Mouse (Mus musculus) bone marrow, adult 2 months (tissue): ENCODE measurements around the gene Caprin2.

Experiments
- CTCF ChIP-seq: fragments of 200-500 bp; IDR thresholded peaks from 2 replicates; pipeline ENCODE4 v1.5.1; 2011; ENCODE audit warnings: low read length, control low read depth; ENCODE audit not compliant: control insufficient read depth, insufficient read depth
- POLR2A ChIP-seq: fragments of 200-500 bp; IDR thresholded peaks from 2 replicates; pipeline ENCODE4 v1.6.1; 2011; ENCODE audit warnings: low read depth, mild to moderate bottlenecking, control low read depth, low read length, borderline replicate concordance; ENCODE audit not compliant: control insufficient read depth

DNA sequence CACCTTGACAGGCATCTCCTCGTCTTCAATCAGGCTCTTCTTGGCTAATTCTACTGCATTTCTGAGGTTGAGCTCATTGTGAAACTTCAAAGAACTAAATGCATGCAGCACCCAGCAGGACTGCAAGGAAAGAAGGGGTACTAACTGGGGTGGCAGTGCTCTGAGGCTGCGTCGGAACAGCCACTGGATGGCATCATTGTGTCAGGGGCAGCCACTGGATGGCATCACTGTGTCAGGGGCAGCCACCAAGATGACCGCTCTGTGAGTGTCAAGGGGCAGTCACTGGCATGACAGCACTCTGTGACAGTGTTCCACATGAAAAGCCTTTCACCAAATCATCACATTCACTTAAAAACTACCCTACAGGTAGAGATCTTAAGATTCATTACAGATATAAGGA, 96.3 kb downstream of the Caprin2 start:
- TF ChIP-seq POLR2A (no peak), CTCF (no peak)
